Mouse (Mus musculus) neural tube, embryonic 13.5 days (tissue): Measurements from ENCODE around the gene Ak5. TPM values are rescaled to one million over a fixed set of nuclear protein-coding genes. Genes with fewer than 3 reads are reported as not detected.

ENCODE experiments used
- ATAC-seq: fragments of 200-750 bp; cut with Nextera tagmentation; 2 replicates; pipeline ENCODE4 v1.8.0; 2017; ENCODE audit warnings: low read depth, mild to moderate bottlenecking, moderate TSS enrichment, moderate library complexity
- H3K27ac ChIP-seq: fragments of 300-500 bp; sonication (generic); replicated peaks from 2 replicates; pipeline ENCODE4 v1.5.1; 2015; ENCODE audit warnings: moderate library complexity, mild to moderate bottlenecking, inconsistent platforms
- H3K27me3 ChIP-seq: fragments of 300-500 bp; sonication (generic); 2 replicates; pipeline ENCODE4 v1.6.1; 2015; ENCODE audit warnings: mild to moderate bottlenecking, inconsistent platforms
- H3K36me3 ChIP-seq: fragments of 300-500 bp; sonication (generic); 2 replicates; pipeline ENCODE4 v1.6.1; 2015; ENCODE audit warnings: mild to moderate bottlenecking, inconsistent platforms
- H3K4me1 ChIP-seq: fragments of 300-500 bp; sonication (generic); replicated peaks from 2 replicates; pipeline ENCODE4 v1.6.1; 2015; ENCODE audit warnings: inconsistent platforms
- H3K4me2 ChIP-seq: fragments of 300-500 bp; sonication (generic); 2 replicates; pipeline ENCODE4 v1.6.1; 2015; ENCODE audit warnings: inconsistent platforms, mild to moderate bottlenecking, moderate library complexity
- H3K4me3 ChIP-seq: fragments of 300-500 bp; sonication (generic); 2 replicates; pipeline ENCODE4 v1.5.1; 2015; ENCODE audit warnings: mild to moderate bottlenecking, inconsistent platforms
- H3K9ac ChIP-seq: fragments of 300-500 bp; sonication (generic); 2 replicates; pipeline ENCODE4 v1.6.1; 2015; ENCODE audit warnings: moderate library complexity, mild to moderate bottlenecking, inconsistent platforms
- H3K9me3 ChIP-seq: fragments of 300-500 bp; sonication (generic); 2 replicates; pipeline ENCODE4 v1.6.1; 2016; ENCODE audit warnings: inconsistent platforms
- WGBS: fragments of 180-500 bp; shearing (Covaris S2); methylation state at CpG from one replicate; pipeline ENCODE4 v1.1.7; 2015; 5-methylcytosine and 5-hydroxymethylcytosine counted together
- polyA plus RNA-seq: library from polyadenylated mRNA; unstranded; fragments of >200 nt; fragmentation: Nextera tagmentation; extraction: Ambion mirVana; gene quantifications from 2 replicates; pipeline ENCODE4 v1.2.1, GENCODE M21; 2015

The Ak5 gene
- polyA plus RNA-seq, 1 experiment from 2014 or later: 7.2 TPM

DNA sequence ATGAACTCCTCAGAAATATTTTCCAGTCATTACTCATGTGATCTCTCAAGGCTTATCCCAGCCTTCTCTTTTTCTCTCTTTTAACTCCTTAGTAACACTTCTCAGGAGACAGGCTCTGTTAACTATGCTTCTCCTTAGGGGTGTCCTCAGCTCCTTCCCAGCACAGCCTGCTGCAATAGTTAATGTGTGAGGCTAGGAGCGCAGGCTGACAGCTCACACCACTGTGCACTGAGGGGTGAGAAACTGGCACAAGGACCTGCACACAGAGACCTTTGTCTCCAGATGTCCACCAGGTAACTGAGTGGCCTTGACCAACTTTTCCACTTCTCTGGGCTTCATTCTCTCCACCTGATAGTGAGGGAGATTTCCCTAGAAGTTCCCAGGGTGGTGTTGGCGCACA, 170.3 kb downstream of the Ak5 start:
- Histone ChIP-seq H3K27me3 (no peaks in the 10 kb centered on the region), H3K4me1 (peaks cover 18% of the 10 kb centered on the region), H3K4me3 (no peak overlapping the region), H3K9ac (no peak overlapping the region), H3K27ac (no peak overlapping the region), H3K36me3 (no peaks in the 10 kb centered on the region), H3K9me3 (no peaks in the 10 kb centered on the region), H3K4me2 (no peak overlapping the region)
- WGBS: 89% methylated on average over 2 of the region's 2 CpGs
- no peak for ATAC-seq

DNA sequence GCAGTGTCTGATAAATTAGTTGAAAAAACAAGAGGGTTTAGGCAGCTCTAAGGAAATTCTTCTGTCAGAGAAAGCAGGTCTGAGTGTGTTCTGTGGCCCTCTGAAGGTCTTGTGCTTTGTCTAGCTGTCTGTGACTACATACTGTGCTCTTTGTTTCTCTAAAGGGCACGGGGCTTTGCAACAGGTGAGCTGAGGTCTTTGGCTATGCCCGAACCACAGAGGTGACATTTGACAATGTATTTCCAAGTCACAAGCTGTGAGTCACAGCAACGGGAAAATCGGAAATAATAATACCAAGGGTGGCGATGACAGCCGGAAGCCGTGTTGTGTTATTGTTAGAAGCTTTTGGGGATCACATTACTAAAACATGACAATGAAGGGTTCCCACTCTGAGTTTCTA, 171.1 kb downstream of the Ak5 start:
- H3K4me2 ChIP-seq: no peak overlapping the region
- H3K4me1 ChIP-seq: peaks cover 18% of the 10 kb centered on the region
- H3K4me3 ChIP-seq: no peak overlapping the region
- H3K27ac ChIP-seq: no peak overlapping the region
- 71% methylated on average over 7 of the region's 7 CpGs for WGBS
- no peaks in the 10 kb centered on the region for H3K36me3 ChIP-seq
- no peaks in the 10 kb centered on the region for H3K27me3 ChIP-seq
- H3K9me3 ChIP-seq: no peaks in the 10 kb centered on the region
- ATAC-seq: no peak
- no peak overlapping the region for H3K9ac ChIP-seq

DNA sequence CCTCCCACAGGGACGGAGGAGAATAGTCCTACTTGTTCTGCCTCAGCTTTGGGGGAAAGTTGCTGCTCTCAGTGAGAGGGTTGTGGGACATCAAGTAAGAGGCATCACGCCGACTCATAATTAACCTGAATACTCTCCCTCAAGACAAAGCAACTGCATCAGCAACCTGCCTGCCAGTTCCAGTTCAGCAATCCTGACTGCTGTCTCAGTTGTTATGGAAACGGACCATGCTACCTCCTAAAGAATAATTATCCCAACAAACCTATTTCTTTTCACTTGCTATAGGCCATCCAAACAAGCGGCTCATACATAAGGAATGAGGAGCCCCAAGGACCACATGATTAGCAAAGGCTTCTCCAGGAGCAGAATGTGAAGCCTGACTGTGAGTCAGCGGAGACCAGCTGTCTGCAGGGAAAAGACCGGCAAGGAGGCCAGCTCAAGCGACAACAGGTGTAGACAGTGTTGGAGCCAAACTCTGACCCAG, 172.7 kb downstream of the Ak5 start:
- Histone ChIP-seq H3K36me3 (no peaks in the 10 kb centered on the region), H3K4me2 (no peak overlapping the region), H3K9me3 (no peaks in the 10 kb centered on the region), H3K27me3 (no peaks in the 10 kb centered on the region), H3K9ac (no peak overlapping the region), H3K27ac (peak overlapping the region; percentile 59), H3K4me1 (peaks cover 18% of the 10 kb centered on the region), H3K4me3 (no peak overlapping the region)
- ATAC-seq: peak; percentile 42
- 65% methylated on average over 8 of the region's 8 CpGs for WGBS

DNA sequence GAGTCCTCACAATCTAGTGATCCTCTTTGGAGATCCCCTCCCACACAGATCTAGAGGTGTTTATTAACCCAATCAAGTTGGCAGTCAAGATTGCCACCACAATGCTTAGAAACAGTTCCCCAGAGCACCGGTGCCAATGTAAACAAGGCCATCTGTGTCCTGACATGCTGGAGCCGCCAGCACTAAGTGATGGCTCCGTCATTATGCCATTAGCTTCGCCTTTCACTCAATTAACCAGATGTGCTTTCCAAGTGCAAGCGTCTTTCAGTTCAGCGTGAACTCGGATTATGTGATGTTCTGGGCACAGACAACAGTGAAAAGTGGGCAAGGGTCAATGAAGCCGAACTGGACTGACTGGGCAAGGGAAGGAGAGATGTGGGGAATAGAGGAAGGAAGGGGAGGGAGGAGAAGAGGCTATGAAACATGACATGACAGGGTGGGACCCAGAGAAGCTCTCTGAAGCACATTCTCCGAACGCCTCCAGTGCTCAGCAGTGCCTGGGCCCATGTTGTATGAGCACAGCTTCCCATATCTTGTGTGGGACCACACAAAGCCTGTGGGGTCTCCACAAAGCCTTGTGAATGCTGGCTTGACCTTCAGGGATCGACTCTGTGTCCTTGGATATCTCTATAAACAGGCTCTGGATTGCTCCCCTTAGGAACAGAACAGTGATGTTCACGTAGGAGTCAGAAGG, 173.3 kb downstream of the Ak5 start:
- H3K9ac ChIP-seq: no peak overlapping the region
- no peaks in the 10 kb centered on the region for H3K9me3 ChIP-seq
- peaks cover 18% of the 10 kb centered on the region for H3K4me1 ChIP-seq
- 35% methylated on average over 12 of the region's 12 CpGs for WGBS
- peak; percentile 51 for ATAC-seq
- no peak overlapping the region for H3K4me3 ChIP-seq
- no peaks in the 10 kb centered on the region for H3K36me3 ChIP-seq
- H3K4me2 ChIP-seq: no peak overlapping the region
- peak overlapping the region; percentile 59 for H3K27ac ChIP-seq
- H3K27me3 ChIP-seq: no peaks in the 10 kb centered on the region

DNA sequence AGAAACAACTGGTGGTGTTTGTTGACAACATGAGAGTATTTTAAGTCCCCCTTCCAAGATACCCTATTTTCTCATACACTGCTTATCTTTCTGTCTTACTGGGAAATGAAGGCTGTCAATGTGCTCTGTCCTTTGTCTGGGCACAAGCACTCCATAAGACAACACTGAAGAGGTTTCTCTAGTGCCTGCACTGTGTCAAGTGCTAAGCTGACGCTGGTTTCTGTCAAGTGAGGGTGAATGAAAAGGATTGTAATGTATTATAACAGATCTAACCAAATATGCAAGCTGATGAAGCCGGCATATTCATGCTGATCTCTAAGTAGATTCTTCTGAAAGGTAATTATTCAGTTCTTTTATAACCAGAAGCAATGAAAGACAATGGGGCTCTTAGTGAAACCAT, 174.3 kb downstream of the Ak5 start:
- Histone ChIP-seq H3K4me3 (no peak overlapping the region), H3K9me3 (no peaks in the 10 kb centered on the region), H3K27me3 (no peaks in the 10 kb centered on the region), H3K27ac (no peak overlapping the region), H3K4me1 (peaks cover 18% of the 10 kb centered on the region), H3K4me2 (no peak overlapping the region), H3K36me3 (no peaks in the 10 kb centered on the region), H3K9ac (no peak overlapping the region)
- no peak for ATAC-seq
- WGBS: 77% methylated on average over 2 of the region's 2 CpGs

DNA sequence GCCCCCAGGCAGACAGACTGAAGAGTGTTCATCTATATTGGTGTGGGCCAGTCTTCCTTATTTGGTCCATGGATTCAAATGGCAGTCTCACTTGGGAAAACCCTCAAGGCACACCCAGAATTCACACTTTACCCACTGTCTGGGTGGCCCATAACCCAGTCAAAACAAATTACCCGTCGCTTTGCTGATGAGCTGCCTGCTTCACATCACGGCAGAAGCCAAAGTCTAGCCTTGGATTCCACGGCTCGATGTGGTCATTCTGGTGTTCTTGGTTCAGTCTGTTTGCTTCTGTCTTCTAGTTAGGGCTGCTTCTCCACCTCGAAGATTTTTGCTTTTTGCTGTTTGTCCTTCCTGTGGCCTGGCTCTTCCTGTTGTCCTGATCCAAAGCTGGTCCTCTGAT, 175.9 kb downstream of the Ak5 start:
- 82% methylated on average over 6 of the region's 6 CpGs for WGBS
- H3K36me3 ChIP-seq: no peaks in the 10 kb centered on the region
- H3K9me3 ChIP-seq: no peaks in the 10 kb centered on the region
- H3K4me3 ChIP-seq: no peak overlapping the region
- no peak overlapping the region for H3K27ac ChIP-seq
- no peak for ATAC-seq
- H3K27me3 ChIP-seq: no peaks in the 10 kb centered on the region
- no peak overlapping the region for H3K9ac ChIP-seq
- no peak overlapping the region for H3K4me2 ChIP-seq
- H3K4me1 ChIP-seq: peaks cover 18% of the 10 kb centered on the region

DNA sequence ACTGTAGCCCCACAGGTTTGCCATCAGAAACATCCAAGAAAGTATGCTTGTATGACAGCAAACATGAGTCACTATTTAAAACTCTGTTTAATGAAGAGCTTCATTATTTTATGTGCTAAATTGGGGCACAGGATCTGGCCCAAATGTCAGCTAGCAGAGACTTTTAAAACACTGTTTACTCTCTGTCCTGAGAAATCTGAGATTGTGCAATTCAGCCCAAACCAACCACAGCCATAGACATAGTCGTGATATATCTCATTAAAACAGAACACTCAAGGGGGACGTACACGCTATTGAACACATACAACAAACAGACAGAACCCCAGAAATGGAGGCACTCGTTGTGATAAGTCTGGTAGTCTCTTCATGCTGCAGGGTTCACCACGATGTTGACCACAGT, 177.7 kb downstream of the Ak5 start:
- H3K4me3 ChIP-seq: no peak overlapping the region
- peaks cover 12% of the 10 kb centered on the region for H3K4me1 ChIP-seq
- H3K9ac ChIP-seq: no peak overlapping the region
- WGBS: 88% methylated on average over 5 of the region's 5 CpGs
- no peak overlapping the region for H3K4me2 ChIP-seq
- no peak for ATAC-seq
- no peaks in the 10 kb centered on the region for H3K36me3 ChIP-seq
- H3K27me3 ChIP-seq: no peaks in the 10 kb centered on the region
- H3K27ac ChIP-seq: no peak overlapping the region
- H3K9me3 ChIP-seq: no peaks in the 10 kb centered on the region

DNA sequence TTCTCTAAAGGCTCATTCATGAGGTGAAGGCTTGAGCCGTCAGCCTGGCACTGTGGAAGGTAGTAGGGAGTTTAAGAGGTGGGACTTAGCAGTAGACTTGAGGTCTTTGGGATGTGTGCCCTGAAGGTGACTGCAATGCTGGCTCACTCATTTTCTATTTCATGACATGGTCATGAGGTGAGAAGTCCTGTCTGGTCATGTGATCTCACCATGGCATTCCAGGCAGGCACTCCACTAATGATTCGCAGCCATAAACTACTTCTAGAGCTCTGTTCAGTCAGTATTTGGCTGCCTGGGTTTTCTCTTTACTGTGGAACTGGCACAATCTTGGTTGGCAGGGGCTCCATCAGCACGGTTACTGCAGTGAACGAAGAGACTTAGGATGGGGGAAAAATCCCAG, 179.2 kb downstream of the Ak5 start:
- peaks cover 11% of the 10 kb centered on the region for H3K4me1 ChIP-seq
- H3K27me3 ChIP-seq: no peaks in the 10 kb centered on the region
- H3K4me3 ChIP-seq: no peak overlapping the region
- H3K4me2 ChIP-seq: no peak overlapping the region
- no peak overlapping the region for H3K27ac ChIP-seq
- no peaks in the 10 kb centered on the region for H3K9me3 ChIP-seq
- 88% methylated on average over 4 of the region's 4 CpGs for WGBS
- no peak for ATAC-seq
- no peak overlapping the region for H3K9ac ChIP-seq
- no peaks in the 10 kb centered on the region for H3K36me3 ChIP-seq

DNA sequence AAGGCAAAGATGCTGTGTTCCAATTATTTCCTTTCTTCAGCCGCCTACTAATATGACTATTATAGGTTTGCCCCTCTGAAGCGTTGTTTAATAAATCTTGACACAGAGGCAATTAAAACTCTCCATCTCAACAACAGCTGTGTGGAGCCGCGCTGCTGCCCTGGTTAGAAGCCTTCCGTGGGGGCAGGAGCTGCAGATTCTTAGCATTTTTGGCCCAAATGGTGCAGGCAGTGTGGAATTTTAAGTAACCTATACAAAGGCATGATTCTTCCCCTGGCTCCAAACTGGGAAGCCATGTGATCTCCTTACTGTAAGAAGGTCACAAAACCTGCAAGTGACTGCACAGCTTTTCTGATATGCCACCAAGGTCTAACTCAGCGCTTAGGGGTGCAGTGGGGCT, 184.0 kb downstream of the Ak5 start:
- WGBS: 42% methylated on average over 6 of the region's 6 CpGs
- H3K4me3 ChIP-seq: no peak overlapping the region
- peaks cover 26% of the 10 kb centered on the region for H3K4me1 ChIP-seq
- H3K36me3 ChIP-seq: no peaks in the 10 kb centered on the region
- ATAC-seq: peak; percentile 40; the same call in 1 of the 2 replicates
- peak overlapping the region; percentile 75 for H3K27ac ChIP-seq
- H3K9me3 ChIP-seq: no peaks in the 10 kb centered on the region
- H3K27me3 ChIP-seq: no peaks in the 10 kb centered on the region
- no peak overlapping the region for H3K9ac ChIP-seq
- no peak overlapping the region for H3K4me2 ChIP-seq

DNA sequence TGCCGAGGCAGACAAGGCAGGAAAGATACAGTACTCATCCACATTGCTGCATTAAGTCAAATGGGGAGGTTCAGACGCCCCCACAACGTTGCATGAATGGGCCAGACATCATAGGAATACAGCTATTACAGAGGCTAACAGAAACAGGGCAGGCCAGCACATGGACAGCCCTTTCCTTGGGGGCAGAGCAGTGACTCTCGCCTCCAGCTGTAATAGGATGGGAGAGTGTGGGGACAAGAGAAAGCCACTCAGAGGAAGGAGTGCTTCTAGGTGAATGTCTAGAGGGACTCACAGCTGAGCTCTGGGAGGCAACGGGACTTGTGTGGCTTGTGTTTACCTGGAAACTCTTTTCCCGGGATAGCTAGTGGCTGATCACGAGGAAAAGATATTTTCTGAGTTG, 184.4 kb downstream of the Ak5 start:
- peak overlapping the region; percentile 75 for H3K27ac ChIP-seq
- H3K4me1 ChIP-seq: peaks cover 26% of the 10 kb centered on the region
- WGBS: 50% methylated on average over 7 of the region's 7 CpGs
- no peaks in the 10 kb centered on the region for H3K9me3 ChIP-seq
- H3K4me2 ChIP-seq: no peak overlapping the region
- no peaks in the 10 kb centered on the region for H3K27me3 ChIP-seq
- H3K36me3 ChIP-seq: no peaks in the 10 kb centered on the region
- no peak overlapping the region for H3K9ac ChIP-seq
- ATAC-seq: no peak
- no peak overlapping the region for H3K4me3 ChIP-seq

DNA sequence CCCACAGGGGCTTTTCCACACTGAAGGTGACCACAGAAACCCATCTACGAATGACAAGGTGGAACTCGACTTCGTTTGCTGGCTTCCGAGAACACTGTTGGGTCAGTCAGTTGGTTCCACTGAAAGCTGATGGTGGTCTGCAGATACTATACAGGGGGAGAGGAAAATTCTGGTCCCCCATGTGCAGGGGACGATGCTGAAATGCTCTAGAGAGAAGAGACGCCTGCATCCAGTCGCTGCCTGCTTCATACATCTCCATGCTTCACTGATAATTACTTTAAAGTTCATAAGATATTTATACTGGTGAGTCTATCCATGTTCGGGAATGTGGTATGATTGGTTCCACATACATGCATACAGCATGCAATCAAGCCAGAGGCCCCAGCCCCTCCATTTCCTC, 186.0 kb downstream of the Ak5 start:
- Histone ChIP-seq H3K4me3 (no peak overlapping the region), H3K27ac (0 out of 2 replicates have a peak overlapping the region, but pooled peaks have one; percentile 19), H3K4me1 (peaks cover 32% of the 10 kb centered on the region), H3K27me3 (no peaks in the 10 kb centered on the region), H3K36me3 (no peaks in the 10 kb centered on the region), H3K9me3 (no peaks in the 10 kb centered on the region), H3K4me2 (no peak overlapping the region), H3K9ac (no peak overlapping the region)
- no peak for ATAC-seq
- 71% methylated on average over 8 of the region's 8 CpGs for whole genome bisulfite sequencing

DNA sequence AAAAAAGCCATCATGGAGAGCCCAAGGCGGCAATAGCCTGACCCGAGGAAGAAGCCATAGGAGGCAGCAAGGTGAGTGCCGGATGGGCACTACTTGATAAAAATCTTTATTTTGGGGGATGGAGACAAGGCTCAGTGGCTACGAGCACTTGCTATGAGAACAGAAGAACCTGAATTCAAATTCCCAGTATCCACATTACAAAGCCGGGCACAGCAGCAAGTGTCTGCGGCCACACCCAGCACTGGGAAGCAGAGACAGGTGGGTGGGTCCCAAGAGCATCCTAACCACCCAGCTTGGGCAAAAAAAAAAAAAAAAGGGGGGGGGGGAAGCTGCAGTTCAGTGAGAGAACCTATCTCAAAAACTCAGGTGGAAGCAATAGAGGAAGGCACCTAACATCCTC, 187.8 kb downstream of the Ak5 start:
- Histone ChIP-seq H3K4me3 (no peak overlapping the region), H3K36me3 (no peaks in the 10 kb centered on the region), H3K4me2 (no peak overlapping the region), H3K27ac (no peak overlapping the region), H3K9ac (no peak overlapping the region), H3K9me3 (no peaks in the 10 kb centered on the region), H3K27me3 (0 out of 2 replicates have a peak, but pooled peaks cover 3% of the 10 kb centered on the region), H3K4me1 (peaks cover 32% of the 10 kb centered on the region)
- ATAC-seq: no peak
- 94% methylated on average over 6 of the region's 6 CpGs for WGBS
